Mouse (Mus musculus): ENCODE data around the gene Medag. TPM values are rescaled to one million over a fixed set of nuclear protein-coding genes. Genes with fewer than 3 reads are reported as not detected.

The Medag gene
- polyA plus RNA-seq, 1 experiment from 2014 or later = 2.5 TPM

DNA sequence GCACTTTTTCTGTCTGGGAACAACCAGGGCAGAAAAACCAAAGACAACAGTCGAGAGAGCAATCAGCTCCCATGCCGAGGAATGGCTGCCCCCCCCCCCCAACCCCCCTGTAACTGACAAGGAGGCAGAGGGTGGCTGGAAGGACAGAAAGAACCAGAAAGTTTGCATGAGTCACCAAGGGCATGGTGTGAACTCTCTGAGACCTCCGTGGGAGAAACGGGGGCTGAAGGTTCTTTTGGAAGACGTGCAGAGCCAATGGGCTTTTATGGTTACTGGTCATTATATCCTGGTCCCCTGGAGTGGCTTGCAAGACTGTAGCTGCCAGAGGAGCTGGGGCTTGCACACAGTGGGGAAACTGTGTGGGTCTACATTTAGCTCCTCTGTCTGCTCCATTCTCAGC lies 22.6 kb upstream of the Medag start:
- Histone ChIP-seq H3K27ac (no peak overlapping the region), H3K27me3 (no peaks in the 10 kb centered on the region), H3K9me3 (no peaks in the 10 kb centered on the region; the same call in 1 of the 2 replicates), H3K4me2 (no peak overlapping the region), H3K36me3 (no peaks in the 10 kb centered on the region), H3K4me1 (replicated peaks) (peaks cover 8% of the 10 kb centered on the region; the same call in 1 of the 2 replicates), H3K9ac (no peak overlapping the region), H3K4me3 (no peak overlapping the region)
- 80% methylated on average over 5 of the region's 5 CpGs for WGBS
- ATAC-seq (ENCODE audit: low FRiP score) = no peak

DNA sequence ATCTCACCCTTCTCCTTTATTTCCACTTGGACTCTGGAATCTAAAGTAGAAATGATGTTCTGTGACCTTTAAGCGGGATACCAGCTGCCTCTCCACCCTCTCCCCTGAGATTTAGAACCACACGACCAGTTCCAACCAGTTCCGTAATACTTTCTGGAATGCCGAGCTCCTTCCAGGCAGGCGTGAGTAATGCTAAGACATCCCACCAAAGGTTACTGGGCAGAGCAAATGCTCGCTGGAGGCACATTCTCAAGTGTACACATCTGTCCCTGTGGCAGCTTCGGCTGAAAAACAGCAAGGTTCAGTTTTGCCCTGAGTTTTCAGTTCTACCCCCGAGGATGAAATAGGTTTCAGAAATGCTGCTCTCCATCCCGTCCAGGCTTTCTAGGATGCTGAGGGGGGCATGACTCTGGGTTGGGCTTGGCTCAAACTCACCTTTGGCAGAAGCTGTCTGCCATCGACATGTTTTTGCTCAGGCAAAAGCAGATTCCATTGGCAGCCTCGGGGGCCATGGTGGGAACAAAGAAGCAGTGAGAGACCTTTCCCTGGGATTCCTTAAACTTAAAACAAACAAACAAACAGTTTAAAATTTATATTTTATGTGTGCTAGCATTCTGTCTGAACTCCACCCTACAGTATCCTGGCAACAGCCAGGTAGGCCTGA lies 21.9 kb upstream of the Medag start:
- WGBS = 73% methylated on average over 11 of the region's 11 CpGs

DNA sequence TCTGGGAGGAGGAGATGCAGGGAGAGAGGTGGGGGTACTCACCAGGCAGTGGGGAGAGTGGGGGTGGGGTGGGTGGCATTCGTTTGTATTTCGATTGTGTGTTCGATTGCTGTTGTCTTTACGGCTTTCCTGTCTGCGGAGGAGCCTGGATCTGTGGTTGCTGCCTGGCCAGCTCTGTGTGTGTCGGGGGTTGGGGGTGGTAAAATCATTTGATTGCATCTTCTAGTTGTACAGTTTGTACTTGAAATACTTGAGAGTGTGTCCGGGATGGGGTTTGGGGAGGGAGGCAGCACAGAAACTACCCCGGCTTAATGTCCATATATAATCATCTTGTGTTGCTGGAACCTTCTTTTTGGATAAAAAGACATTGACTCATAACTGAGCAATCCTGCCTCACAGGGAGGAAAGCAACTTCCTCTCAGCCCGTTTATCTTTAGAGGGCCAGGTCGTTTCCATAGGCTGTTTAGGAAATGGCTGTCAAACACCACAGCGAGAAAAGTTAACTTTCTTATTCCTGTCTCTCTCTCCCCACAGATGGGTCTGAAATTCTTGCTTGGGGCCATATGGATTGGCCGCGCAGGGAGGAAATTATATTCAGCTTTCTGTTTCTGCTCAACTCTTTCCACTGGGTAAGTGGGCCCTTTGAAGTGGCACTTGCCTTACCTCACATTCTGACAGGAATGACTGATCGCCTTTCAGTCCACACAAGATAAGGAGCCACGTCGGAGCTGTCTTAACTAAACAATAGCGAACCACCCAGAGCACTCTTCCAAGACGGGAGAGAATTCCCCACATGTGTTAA lies 19.8 kb upstream of the Medag start:
- Histone ChIP-seq H3K36me3 (no peaks in the 10 kb centered on the region), H3K9me3 (no peaks in the 10 kb centered on the region; the same call in 1 of the 2 replicates), H3K4me1 (replicated peaks) (peaks cover 8% of the 10 kb centered on the region; the same call in 1 of the 2 replicates), H3K27me3 (no peaks in the 10 kb centered on the region), H3K4me2 (no peak overlapping the region), H3K4me3 (no peak overlapping the region), H3K27ac (no peak overlapping the region), H3K9ac (no peak overlapping the region)
- no peak for ATAC-seq (ENCODE audit: low FRiP score)
- 63% methylated on average over 18 of the region's 18 CpGs for WGBS

More for the DNA sequence above, 21.9 kb upstream of the Medag start:
- H3K27me3 ChIP-seq = no peaks in the 10 kb centered on the region
- no peaks in the 10 kb centered on the region for H3K36me3 ChIP-seq
- H3K4me1 ChIP-seq (replicated peaks) = peaks cover 8% of the 10 kb centered on the region; the same call in 1 of the 2 replicates
- H3K27ac ChIP-seq = no peak overlapping the region
- no peak overlapping the region for H3K4me3 ChIP-seq
- no peak overlapping the region for H3K4me2 ChIP-seq
- no peak for ATAC-seq (ENCODE audit: low FRiP score)
- H3K9ac ChIP-seq = no peak overlapping the region
- H3K9me3 ChIP-seq = no peaks in the 10 kb centered on the region; the same call in 1 of the 2 replicates

DNA sequence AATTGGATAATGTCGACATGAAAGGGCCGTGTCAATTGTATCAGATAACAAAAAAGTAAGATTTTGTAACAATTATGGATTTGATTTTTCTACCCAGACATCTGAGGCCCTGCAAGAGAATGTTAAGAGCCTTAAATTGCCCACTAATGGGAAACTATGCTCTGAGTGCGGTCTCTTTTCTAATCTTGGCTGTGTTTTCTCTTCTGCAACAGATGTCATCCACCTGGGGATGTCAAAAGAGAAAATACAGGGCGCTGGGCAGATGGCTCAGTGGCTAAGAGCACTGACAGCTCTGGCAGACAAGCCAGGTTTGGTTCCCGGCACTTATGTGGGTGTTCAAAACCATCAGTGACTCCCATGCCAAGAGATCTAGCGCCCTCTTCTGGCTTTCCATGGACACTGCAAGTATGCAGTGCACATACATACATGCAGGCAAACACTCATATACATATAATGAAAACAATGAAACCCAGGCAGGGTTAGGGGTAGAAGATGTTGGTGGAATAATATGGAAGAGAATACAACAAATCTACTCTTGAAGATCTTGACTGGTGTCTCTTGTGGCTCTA lies 19.0 kb upstream of the Medag start:
- H3K36me3 ChIP-seq = no peaks in the 10 kb centered on the region
- peaks cover 8% of the 10 kb centered on the region; the same call in 1 of the 2 replicates for H3K4me1 ChIP-seq (replicated peaks)
- H3K9ac ChIP-seq = no peak overlapping the region
- ATAC-seq (ENCODE audit: low FRiP score) = no peak
- WGBS = 77% methylated on average over 6 of the region's 6 CpGs
- no peaks in the 10 kb centered on the region; the same call in 1 of the 2 replicates for H3K9me3 ChIP-seq
- H3K4me2 ChIP-seq = no peak overlapping the region
- H3K27me3 ChIP-seq = no peaks in the 10 kb centered on the region
- no peak overlapping the region for H3K4me3 ChIP-seq
- no peak overlapping the region for H3K27ac ChIP-seq

DNA sequence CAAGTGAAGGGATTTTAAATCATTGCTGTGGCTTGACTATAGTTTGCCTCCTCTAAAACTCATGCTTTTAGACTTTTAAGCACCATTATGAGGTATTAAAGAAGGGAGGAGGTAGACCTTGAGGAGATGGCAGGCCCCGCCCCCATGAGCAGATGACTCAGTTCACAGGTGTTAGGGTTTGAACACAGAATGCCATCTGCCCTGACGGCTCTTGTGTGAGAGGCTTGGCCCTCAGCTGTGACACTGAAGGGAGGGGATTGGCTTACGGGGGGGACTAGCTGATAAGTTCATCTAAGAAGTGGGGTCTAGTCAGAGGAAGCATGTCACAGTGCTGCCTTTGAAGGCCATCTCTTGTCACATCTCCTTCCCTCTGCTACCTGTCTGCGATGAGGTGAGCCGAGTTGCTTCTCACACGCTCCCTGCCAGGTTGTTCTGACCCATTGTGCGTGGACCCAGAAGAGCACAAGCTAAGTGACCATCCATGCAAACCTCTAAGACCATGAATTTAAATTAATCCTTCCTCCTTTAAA lies 10.0 kb upstream of the Medag start:
- 91% methylated on average over 7 of the region's 7 CpGs for WGBS

DNA sequence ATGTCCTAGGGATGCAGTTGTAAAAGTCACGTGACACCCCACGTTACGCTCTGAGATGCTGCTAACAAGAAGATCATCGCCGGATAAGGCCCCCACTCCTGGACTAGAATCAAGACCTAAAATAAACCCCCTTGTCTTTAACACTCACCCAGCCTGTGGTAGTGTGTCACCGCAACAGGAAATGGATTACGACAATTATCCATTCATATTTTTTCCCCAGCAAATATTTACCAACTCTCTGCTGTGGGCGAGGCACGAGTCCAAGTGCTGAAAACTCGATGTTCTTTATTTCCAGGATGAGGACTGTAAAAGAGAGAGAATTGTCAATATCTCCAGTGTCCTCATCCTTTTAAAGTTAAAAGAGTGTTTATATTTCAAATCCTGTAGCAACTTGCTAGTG lies 9.5 kb upstream of the Medag start:
- H3K27me3 ChIP-seq = no peaks in the 10 kb centered on the region
- H3K27ac ChIP-seq = no peak overlapping the region
- H3K9ac ChIP-seq = no peak overlapping the region
- ATAC-seq (ENCODE audit: low FRiP score) = no peak
- WGBS = 92% methylated on average over 10 of the region's 10 CpGs
- H3K9me3 ChIP-seq = no peaks in the 10 kb centered on the region; the same call in 1 of the 2 replicates
- no peaks in the 10 kb centered on the region for H3K36me3 ChIP-seq
- no peak overlapping the region for H3K4me2 ChIP-seq
- H3K4me3 ChIP-seq = no peak overlapping the region
- H3K4me1 ChIP-seq (replicated peaks) = 0 out of 2 replicates have a peak, but pooled peaks cover 3% of the 10 kb centered on the region

More for the DNA sequence above, 10.0 kb upstream of the Medag start:
- Histone ChIP-seq H3K9me3 (no peaks in the 10 kb centered on the region; the same call in 1 of the 2 replicates), H3K4me3 (no peak overlapping the region), H3K36me3 (no peaks in the 10 kb centered on the region), H3K4me2 (no peak overlapping the region), H3K27me3 (no peaks in the 10 kb centered on the region), H3K9ac (no peak overlapping the region), H3K27ac (no peak overlapping the region), H3K4me1 (replicated peaks) (0 out of 2 replicates have a peak, but pooled peaks cover 2% of the 10 kb centered on the region)
- ATAC-seq (ENCODE audit: low FRiP score) = no peak

DNA sequence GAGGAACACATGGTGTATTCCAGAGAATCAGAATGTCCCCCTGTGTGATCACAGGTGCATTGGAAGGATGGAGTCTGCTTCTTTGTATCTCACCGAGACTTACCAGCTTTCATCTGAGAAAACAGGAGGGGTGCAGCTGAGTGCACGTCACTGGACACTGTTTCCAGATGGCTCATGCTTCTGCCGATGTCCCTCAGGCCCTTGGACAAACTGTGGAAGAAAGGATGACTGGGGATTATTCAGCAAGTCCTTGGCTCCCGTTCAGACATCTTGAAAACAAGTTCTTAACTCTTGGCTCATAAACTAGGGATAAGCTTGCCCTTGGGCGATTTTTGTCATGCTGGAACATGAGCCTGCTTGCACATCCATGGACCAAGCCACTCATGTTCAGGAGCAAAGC lies 8.2 kb upstream of the Medag start:
- ATAC-seq (ENCODE audit: low FRiP score) = no peak
- no peaks in the 10 kb centered on the region; the same call in 1 of the 2 replicates for H3K9me3 ChIP-seq
- H3K27ac ChIP-seq = no peak overlapping the region
- no peaks in the 10 kb centered on the region for H3K27me3 ChIP-seq
- no peak overlapping the region for H3K4me2 ChIP-seq
- H3K36me3 ChIP-seq = no peaks in the 10 kb centered on the region
- 0 out of 2 replicates have a peak, but pooled peaks cover 3% of the 10 kb centered on the region for H3K4me1 ChIP-seq (replicated peaks)
- no peak overlapping the region for H3K4me3 ChIP-seq
- H3K9ac ChIP-seq = no peak overlapping the region
- whole genome bisulfite sequencing = 80% methylated on average over 5 of the region's 5 CpGs

DNA sequence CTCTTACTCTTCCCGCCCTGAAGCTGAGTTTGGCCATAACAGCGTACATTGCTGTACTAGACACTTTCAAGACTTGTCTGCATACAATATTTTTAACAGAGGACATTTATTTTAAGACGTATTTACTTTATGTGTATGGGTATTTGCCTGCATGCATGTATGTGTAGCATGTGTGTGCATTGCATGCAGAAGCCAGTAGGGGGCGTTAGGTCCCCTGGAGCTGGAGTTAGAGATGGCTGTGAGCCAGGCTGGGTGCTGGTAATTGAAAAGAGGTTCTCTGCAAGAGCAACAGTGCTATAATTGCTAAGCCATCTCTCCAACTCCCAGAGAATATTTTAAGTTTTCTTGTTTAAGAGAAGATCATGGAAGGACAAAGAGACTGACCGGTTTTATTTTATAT lies 6.8 kb upstream of the Medag start:
- 81% methylated on average over 5 of the region's 5 CpGs for WGBS
- no peak overlapping the region for H3K9ac ChIP-seq

DNA sequence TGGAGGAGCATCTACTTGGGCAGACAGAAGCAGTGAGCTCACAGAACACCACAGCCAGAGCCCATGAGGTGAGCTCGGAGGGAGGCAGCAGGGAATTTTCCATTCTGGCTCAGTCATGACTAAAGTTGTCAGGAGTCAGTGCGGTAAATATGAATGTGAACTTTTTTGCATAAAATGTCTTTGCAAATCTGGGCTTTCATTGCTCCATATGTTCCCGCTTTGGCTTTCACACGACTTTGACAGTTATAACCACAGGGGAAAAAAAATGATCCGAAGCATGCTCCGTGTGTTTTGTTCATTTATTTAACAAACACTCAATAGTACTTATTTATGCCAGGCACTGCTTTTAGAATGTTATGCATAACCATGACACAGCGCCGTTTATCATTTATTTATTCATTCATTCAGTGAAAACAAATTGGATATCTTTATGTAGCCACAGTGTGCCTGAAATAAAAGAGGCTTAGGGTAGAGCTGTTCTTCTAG lies 4.7 kb upstream of the Medag start:
- Histone ChIP-seq H3K27me3 (0 out of 2 replicates have a peak, but pooled peaks cover 6% of the 10 kb centered on the region), H3K36me3 (no peaks in the 10 kb centered on the region), H3K9me3 (no peaks in the 10 kb centered on the region; the same call in 1 of the 2 replicates), H3K4me3 (no peak overlapping the region), H3K4me2 (no peak overlapping the region), H3K4me1 (replicated peaks) (peaks cover 13% of the 10 kb centered on the region), H3K9ac (no peak overlapping the region), H3K27ac (no peak overlapping the region)
- 79% methylated on average over 8 of the region's 8 CpGs for WGBS
- no peak for ATAC-seq (ENCODE audit: low FRiP score)

More for the DNA sequence above, 6.8 kb upstream of the Medag start:
- 0 out of 2 replicates have a peak, but pooled peaks cover 3% of the 10 kb centered on the region for H3K4me1 ChIP-seq (replicated peaks)
- no peaks in the 10 kb centered on the region for H3K36me3 ChIP-seq
- no peak overlapping the region for H3K27ac ChIP-seq
- no peak overlapping the region for H3K4me3 ChIP-seq
- no peak for ATAC-seq (ENCODE audit: low FRiP score)
- no peaks in the 10 kb centered on the region; the same call in 1 of the 2 replicates for H3K9me3 ChIP-seq
- H3K4me2 ChIP-seq = no peak overlapping the region
- no peaks in the 10 kb centered on the region for H3K27me3 ChIP-seq

DNA sequence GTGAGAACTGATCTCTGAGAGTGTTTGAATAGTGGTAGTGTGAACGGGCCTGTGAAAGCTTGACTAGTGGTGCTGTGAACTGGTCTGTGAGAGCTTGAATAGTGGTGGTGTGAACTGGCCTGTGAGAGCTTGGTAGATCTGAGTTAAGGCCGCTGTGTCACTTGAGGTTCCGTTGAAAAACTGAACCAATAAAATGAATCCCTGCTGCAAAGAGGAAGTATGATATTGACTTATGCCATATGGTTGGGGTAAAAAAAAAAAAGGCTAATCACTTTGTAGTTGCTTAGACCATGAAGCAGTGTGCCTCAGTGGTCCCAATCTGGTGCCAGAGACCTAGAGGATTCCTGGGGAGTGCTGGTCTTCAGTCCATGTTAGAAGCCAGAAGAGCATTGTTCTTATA lies 2.0 kb upstream of the Medag start:
- no peaks in the 10 kb centered on the region for H3K9me3 ChIP-seq

DNA sequence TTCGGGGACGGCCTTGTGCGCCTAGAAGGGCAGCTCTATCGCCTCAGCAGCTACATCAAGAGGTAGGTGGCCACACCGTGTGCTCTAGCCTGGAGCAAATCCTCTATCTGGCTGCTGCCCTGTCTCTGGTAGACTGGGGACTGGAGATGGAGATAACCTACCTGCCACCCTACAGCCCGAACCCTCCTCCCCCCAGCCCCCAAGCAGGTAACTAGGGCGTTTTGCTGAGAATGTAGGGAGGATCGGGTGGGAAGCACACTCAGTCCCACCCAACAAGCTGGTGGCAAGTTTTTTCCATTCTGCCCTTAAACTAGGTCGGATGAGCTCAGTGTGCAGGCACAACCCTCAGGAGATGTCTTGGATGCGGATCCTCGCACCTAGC lies 636 bp downstream of the Medag start:
- peak; percentile 50 for ATAC-seq (ENCODE audit: low FRiP score)
- Histone ChIP-seq H3K4me1 (replicated peaks) (peaks cover 17% of the 10 kb centered on the region), H3K9me3 (no peaks in the 10 kb centered on the region), H3K36me3 (no peaks in the 10 kb centered on the region), H3K27me3 (peaks cover 17% of the 10 kb centered on the region), H3K9ac (peak overlapping the region; percentile 67), H3K4me2 (peak overlapping the region; percentile 56), H3K27ac (peak overlapping the region; percentile 77), H3K4me3 (peak overlapping the region; percentile 31)
- WGBS = 33% methylated on average over 11 of the region's 11 CpGs

More for the DNA sequence above, 2.0 kb upstream of the Medag start:
- WGBS = 92% methylated on average over 3 of the region's 3 CpGs
- no peak for ATAC-seq (ENCODE audit: low FRiP score)
- Histone ChIP-seq H3K27me3 (peaks cover 17% of the 10 kb centered on the region), H3K27ac (no peak overlapping the region), H3K4me3 (no peak overlapping the region), H3K4me2 (no peak overlapping the region), H3K9ac (no peak overlapping the region), H3K4me1 (replicated peaks) (peaks cover 20% of the 10 kb centered on the region), H3K36me3 (no peaks in the 10 kb centered on the region)

DNA sequence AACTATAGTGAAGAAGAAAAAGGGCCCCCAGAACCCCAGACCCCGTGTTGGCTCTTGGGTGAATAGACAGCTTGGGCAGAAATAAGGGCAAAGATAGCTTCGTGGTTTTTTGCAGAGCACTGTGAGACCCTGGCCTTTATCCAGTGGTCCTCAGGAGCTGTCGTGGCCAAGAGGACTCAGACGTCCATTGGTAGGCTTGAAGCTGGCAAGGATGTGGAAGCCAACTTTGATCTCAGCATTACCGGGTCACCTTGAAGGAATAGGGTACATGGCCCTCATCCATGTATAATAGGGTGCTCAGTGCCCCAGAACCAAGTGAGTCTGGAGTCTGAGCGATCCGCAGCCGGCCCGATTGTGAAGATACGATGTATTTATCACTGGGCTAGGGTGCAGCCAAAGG lies 1.1 kb downstream of the Medag start:
- no peaks in the 10 kb centered on the region for H3K36me3 ChIP-seq
- no peaks in the 10 kb centered on the region for H3K9me3 ChIP-seq
- 89% methylated on average over 10 of the region's 10 CpGs for WGBS
- peaks cover 17% of the 10 kb centered on the region for H3K4me1 ChIP-seq (replicated peaks)
- no peak overlapping the region for H3K27ac ChIP-seq
- no peak overlapping the region for H3K9ac ChIP-seq
- no peak overlapping the region for H3K4me3 ChIP-seq
- peak overlapping the region; percentile 56; the same call in 1 of the 2 replicates for H3K4me2 ChIP-seq
- H3K27me3 ChIP-seq = peaks cover 17% of the 10 kb centered on the region
- no peak for ATAC-seq (ENCODE audit: low FRiP score)

Data from hindbrain, embryonic 13.5 days (tissue).